Mouse (Mus musculus) CD8-positive naive resting alpha-beta T cell, adult 2 months (primary cell): ENCODE results near the gene Mllt3.

Source experiments
- DNase-seq, 2 experiments: peaks; one replicate each; pipeline ENCODE4 v3.0.0; 2022; ENCODE audit warnings: low read depth in 2 of 2, low spot score in 2 of 2

Mllt3 gene

DNA sequence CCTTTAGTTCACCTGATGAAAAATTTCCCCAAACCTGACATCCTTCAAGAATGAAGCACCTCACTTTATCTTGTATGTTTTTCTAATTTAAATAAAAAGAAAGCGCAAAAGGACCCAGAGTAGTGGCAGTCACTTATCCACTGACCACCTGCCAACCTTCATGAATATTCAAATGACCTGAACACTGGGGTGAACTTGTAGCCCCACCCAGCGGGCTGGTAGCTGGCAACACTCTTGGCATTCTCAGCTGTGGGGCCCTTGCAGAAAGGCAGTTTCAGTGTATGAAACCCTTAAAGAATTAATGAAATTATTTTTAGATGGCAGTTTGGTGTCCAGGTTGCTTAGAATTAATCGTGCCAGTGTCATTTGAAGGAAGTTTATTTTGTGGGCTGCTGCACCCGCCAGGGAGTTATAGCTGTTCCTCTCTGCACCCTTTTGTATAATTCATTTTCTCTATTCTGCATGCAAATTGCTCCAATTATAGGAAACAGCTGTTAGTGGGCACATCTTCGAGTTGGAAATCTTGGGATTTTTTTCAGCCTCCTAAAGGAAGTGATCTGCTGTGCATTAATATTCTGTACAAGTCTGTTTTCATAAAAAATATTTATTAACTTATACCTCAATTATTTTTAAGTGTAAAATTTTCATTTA is 149.8 kb downstream of the Mllt3 start:
- no peak for DNase-seq

DNA sequence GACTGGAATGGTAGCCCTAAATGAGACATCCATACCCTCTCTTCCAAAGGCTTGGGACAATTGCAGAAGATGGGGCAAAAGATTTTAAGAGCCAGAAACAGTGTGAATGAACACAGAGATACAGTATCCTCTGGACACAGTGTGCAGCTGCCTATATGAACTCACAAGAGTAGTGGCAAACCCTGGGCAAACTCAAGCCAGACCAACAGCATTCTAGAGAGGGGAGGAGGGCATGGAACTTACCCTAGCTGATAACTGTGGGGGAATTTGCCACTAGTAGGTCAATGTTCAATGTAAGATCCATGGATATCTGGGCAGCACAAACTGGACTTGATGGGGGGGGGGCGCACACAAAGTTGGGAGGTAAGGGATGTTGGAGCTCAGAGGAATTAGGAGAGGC is 151.2 kb downstream of the Mllt3 start:
- no peak for DNase-seq

DNA sequence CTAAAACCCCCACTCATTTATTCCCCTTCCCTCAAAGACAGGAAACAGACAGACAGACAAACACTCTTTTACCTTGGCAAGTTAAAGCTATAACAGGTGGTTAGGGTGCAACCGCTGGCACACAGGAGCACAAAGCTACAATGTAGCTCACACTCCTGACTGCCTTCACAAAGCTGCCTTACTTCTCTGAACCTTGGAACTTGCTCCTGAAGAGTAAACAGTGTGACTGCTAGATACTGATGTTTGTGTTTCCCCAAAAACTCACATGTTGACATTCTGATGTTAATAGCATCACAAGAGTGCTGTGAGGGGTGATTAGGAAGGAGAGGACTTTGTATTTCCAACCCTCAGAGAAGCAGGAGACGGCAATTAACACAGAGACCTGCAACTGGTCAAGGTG is 151.6 kb downstream of the Mllt3 start:
- no peak for DNase-seq

DNA sequence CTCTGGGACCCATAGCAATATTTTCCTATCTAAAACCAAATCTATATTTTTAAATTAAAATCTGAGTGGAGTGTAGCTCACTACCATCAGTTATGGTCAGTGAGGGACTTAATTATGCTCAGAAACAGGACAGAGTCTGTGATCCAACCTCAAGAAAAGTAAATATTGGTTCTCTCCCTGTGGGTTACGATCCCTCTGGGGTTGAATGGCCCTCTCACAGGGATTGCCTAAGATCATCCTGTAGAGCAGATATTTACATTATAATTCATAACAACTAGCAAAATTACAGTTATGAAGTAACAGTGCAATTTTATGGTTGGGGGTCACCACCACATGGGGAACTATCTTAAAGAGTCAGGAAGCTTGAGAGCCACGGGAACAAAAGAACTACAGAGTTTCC is 152.9 kb downstream of the Mllt3 start:
- DNase-seq = no peak

DNA sequence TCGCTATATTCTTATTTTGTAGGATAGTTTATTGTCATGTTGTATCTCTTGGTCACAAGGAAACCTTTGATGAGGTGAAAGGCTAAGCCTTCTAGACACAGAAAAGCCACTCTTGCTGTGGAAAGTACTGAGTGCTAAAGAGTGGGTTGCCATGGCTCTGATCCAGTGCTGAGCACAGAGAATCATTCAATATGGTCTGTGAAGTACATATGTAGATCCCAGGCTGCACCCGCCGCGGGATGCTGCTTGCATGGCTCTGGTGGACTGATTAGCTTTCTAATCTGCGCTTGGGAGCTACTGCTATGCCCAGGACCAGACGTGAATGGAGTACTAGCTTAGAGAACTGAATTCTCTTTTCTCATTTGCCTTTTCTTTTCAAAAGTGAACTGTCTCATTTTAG is 154.5 kb downstream of the Mllt3 start:
- no peak for DNase-seq

DNA sequence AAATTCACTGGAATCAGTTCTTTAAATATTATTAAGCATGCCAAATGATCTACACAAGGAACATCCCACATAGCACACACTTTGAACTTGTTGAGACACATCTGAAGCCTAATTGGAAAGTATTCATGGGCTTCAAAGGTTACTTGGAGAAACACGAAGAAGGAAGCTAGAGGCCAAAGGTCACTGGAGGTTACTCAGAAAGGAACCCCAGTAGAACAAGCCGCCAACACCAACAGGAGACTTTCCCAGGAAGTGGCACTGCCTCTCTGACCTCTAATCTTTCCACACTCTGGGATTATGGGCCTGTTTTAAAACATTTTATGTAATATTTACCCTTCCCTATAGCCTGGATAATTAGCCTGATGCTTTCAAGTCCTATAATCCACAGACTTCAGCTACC is 162.6 kb downstream of the Mllt3 start:
- DNase-seq = no peak

DNA sequence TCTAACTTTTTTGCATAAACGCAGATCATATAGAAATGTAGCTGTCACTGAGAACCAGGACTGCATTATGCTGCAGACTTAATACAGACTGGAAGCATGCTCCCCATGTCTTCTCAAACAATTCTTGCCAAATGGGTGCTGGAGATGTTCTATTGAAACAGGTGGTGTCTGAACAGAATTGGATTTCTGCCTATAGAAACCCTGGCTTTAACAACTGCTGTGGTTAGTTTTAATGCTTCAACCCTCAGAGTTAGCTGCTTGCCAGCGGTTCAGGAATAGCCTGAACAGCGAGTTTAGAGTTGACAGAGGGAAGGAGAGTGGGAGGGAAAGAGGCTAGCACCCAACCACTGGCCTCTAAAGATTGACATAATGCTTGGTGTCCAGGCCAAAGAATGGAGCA is 166.6 kb downstream of the Mllt3 start:
- no peak for DNase-seq

DNA sequence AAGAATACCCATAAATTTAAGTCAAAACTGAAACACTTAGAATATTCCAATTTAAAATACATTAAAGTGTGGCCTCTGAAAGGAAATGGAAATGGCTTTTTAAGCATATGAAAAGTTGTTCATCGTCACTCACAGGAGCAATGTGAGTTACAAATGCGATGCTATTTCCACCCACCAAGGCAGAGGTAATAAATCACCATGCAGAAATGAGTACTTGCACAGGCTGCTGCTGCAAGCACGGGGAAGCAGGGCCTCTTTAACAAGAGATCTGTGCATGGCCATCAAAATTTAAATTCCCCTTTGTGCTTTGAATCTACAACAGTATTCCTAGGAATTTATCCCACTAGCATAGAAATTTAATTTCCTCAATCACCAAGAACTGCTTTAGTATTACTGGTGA is 167.3 kb downstream of the Mllt3 start:
- DNase-seq = no peak

DNA sequence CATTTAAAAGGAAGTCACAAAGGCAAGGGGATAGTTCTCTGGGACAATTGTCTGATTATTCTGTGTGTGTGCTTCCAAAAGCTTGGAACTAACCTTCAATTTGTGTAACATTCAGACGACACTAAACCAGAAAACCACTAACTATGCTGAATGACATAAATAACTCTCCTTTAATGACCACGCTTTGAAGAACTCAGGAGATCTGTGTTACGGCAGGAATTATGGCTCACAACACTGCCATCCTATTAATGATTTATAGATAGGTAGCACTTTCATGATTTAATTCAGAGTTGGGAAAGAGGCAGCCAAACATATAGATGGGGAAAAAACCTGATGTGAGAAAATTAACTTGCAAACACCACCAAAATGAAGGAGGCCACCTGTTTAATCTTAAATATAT is 168.1 kb downstream of the Mllt3 start:
- no peak for DNase-seq

DNA sequence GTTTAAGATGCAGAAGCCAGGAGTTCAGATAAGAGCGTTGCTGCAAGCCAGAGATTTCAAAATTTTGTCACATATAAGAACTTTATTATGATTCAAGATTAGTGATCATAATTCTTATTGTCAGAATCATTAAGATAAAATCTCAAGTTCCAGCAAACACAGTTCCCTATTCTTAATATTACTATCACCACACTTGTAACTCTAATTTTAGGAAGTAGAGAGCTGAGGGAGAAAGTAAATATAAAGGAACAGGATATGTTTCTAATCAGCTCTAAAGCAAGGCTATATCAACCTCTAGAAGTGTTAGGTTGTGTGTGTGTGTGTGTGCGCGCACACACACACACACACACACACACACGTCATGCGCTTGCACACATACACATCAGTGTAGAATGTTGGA is 170.0 kb downstream of the Mllt3 start:
- DNase-seq = no peak

DNA sequence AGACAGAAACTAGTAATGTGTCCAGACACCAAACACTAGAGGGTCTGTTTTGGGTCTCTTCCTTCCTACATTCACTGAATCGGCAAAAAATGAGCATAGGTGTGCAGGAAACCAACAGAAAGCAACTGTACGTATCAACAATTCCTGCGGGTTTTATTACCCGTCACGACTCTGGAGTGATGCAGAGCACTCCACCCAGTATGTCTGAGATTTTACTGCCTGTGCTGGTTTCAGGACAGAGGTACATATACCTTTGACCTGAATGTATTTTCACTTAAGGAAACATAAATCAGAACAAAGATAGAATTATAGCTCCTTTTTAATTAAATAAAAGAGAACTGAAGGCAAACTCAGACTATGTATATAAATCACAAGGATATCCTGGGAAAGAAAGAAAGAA is 172.4 kb downstream of the Mllt3 start:
- DNase-seq = no peak

DNA sequence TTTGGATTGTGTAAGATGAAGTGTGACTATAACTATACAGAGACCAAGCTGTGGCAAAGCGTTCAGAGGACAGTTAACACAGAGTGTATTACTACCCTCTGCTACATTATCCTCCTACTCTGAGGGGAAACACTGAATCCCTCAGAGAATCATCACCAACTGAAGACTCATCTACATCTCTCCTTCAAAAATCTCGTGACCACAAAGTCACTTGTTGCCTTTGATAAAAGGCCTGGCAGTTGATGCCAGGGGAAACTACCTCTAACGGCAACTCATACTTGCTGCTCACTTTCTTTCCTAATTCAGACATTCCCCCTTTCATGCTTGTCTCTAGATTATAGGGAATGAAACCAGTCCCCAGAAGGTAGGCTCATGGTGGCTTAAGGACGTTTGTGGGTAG is 174.0 kb downstream of the Mllt3 start:
- DNase-seq = no peak

DNA sequence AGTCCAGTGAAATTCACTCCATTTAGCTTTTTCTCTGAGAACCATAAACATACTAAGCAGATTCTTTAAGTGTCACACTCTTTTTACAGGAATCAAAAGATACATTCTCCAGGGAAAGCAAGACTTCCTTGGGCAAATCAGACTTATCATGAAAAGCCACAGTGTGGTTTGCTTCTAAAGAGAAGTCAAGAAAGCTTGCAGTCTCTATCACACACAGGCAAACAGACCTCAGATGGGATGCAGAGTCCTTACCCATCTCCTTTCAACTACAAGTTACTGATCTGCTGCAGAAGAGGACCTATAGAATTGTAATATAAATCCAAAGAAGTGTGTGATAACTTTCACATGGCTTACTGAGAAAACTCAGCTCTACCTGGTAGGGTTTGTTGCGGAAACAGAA is 175.2 kb downstream of the Mllt3 start:
- no peak for DNase-seq

DNA sequence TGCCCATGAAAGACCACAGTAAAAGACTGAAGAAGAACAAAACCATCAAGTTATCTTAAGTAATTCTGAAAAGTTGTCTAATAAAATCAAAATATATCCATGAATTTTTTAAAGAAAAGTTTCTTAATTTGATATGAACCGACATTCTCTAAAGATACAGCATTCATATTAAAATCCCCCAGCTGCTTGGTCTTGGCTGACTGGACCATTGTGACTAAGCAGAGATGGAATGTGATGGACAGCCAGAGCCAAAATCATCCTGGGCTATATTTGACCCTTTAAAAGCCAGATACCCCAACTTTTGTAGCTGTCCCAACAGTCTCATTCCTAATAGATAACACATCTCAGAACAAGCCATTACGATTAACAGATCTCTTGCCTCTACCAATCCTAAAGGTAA is 180.7 kb downstream of the Mllt3 start:
- DNase-seq = no peak

DNA sequence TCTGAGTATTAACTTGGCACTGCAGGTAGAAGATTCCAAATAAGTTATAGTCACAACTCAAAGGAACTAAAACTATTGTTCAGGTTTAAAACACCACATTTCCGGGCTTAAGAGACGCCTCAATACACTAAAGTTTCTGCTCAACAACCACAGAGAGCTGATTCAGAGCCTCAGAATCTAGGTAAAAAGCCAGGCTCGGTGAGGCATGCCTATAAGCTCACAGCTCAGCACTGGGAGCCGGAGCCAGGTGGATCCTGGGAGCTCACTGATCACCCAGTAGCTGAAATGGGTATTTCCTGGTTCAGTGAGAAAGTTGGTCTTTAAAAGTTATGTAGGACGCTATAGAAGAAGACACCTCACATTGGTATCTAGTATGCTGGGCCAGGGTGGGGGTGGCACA is 183.1 kb downstream of the Mllt3 start:
- DNase-seq = no peak

DNA sequence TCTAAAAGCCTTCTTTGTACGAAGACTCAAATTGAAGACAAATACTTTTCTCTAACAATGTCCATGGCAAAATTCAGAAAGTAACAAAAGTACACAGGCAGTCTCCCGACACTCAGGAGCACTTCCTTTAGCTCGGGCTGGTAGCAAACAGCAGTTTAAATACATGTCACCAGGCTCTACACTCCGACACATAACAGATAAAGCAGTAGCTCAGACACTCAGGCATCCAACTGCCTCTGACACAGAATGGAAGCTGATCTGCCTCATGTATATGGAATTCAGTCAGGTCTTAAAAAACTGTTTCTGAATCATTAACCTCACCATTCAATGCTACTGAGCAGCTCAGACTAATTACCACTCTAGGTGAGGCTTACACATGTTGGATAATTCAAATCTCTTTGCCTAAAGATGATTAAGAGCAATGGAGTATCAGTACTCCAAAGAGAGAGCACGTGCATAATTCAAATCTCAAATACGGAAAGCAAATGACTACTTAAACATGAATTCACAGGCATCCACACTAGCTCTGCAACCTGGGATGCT is 188.4 kb downstream of the Mllt3 start:
- no peak for DNase-seq

DNA sequence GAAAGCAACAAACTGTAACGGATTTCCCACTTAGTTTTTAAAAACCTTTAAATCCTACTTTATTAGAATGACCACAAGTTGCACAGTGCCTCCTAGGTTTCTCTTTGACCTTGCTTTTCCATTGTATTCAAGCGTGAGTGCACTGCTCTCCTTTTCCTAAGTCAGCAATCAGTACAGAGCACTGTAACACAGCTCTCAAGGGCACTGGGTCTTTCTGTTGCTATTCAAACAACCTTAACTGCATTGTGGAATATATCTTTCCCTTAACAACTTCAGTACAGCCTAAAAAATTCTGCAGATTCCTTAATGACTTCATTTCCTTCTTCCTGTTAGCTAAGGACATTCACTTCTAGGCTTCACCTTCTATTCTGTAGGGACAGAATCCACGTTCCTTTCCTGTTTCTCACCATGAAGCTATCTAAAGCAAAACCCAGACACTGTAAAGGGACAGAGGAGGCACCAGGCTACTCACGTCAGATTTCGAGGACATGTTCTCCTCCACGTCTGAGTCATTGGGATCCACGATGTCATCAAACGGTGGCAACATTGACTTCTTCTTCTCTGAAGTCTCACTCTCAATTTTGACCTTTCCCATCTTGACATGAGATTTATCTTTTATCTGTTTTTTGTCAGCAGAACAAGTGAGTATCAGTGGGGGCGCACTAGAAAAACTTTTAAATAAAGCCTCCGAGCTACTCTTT is 192.8 kb downstream of the Mllt3 start:
- no peak for DNase-seq

DNA sequence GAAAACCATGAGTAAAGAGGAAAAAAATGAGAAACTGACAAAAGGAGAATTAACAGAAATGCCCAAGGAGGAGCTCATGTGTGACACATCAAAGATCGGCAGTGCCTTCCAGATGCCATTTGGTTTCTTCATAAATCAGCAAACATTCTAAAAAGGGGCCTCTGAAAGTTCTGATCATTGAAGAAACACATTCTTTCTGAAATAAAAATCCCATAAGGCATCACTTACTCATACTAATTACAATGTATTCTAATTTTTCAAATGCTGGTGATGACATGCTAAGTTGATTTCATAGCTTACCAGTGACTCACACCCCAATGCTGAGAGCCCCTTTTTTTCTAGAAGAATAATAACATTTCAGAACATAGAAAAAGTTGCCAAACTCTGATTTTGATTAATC is 194.4 kb downstream of the Mllt3 start:
- DNase-seq = no peak

DNA sequence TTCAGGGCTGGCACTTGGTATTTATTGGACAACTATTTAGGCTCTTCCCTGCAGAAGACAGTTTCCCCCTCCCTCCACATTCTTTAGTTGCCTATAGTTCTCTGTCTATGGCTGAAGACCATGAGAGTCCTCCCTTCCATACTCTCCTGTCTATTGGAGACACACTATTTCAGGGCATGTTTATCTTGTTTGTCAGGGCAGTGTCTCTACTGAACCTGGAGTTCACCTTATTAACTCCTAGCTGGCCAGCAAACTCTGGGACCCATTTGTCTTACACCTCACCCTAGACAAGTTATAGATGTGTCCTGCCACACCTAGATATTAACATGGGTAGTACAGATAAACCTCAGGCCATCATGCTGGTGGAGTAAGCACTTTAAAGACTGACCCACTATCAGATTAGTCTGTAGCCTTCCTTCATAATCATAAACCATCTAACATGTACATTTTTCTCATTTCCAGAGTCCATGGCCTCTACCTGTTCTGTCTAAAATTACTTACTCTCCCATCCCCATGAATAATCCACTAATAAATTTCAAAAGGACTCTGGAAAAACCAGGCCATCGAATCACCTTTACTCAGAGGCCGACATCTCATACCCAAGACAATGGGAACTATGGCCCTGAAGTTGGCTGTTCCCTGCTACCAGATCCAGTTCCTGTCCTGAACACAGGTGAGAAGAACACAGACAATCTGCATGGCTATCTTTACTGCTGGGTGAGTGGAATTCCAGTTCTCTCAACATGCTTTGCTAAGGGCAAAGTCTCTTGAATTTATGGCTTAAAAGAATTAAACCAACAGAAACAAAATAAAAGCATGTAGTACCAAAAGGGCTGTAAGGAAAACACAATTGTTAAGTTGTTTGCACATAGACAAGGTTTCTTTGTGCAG is 195.4 kb downstream of the Mllt3 start:
- DNase-seq = no peak

DNA sequence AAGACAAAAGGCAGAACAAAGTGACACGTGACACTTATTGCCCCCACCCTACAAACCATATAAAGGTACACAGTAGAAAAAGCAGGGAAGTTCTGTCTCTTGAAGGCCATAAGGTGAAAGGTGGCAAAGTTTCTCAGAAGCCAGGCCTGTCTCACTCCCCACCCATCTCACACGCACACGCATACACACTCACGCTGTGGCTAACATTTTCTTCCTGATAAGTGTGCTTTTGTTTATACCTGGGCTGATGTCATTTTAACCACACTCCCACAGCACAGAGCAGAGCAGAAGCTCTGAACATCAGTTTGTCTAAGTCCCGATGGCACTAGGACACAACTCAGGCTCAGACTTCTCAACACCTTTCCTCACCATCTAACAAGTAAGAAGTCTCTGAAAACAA is 196.9 kb downstream of the Mllt3 start:
- no peak for DNase-seq

DNA sequence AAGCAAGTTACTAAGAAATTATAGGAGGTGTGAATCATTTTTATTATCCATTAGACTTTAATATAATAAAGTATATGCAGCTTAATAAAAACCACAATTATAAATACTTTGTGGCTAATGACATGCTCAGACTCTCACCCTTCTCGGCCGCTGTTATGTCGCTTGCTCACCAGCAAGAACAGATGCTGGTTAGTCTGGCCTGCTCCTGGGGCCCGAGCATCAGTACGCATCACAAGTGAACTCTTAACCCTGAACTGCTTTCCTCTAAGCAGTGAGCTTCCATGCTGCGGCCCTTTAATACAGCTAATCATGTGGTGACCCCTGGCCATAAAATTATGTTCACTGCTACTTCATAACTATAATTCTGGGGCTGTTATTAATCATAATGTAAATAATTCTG is 198.0 kb downstream of the Mllt3 start:
- no peak for DNase-seq

DNA sequence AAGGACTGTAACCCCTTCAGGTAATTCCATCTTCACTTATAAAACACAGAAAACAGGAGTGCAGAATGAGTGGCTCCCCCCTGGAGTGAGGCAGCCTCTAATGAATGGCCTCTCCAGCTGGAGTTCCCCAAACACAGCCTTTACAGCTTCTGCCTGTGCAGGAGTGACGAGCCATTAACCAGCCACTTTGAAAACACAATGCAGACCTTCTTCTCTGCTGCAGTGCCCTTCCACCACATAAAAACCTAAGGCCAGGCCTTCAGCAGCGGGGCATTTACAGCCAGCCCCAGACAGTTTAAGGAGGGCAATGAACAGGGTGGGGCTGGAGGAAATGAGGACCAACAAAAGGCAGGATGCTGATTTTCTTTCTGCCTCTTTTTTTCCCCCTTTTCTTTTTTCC is 198.9 kb downstream of the Mllt3 start:
- DNase-seq = no peak
